ENCODE assay signal across 16 mouse cellular contexts in the genomic region with DNA sequence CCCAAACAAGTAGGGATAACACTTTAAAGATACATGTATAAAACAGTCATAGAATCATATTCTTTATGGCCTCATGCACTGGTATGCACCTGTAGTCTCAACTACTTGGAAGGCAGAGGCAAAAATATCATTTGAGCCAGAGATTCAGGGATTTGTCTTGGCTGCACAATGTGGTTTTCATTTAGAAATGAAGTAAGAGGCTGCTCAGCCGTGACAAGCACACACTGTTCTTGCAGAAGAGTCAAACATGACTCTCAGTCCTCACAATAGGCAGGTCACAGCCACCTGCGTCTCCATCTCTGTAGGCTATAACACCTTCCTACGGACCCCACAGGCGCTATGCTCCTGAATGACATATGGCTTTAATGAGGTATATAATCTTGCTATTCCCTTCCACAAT.
"Had no signal": no experiment of that assay in that cellular context is flagged by ENCODE, and none has a peak within 500 bp of the region (broad histone marks: within the 10 kb centered on the region; RNA-seq: fewer than 3 reads in every experiment).

No protein-coding gene starts in this region.

- H3K27ac ChIP-seq: kidney, embryonic 15.5 days; limb, embryonic 12.5 days; limb, embryonic 15.5 days; liver, embryonic 14.5 days; macrophage; midbrain, embryonic 12.5 days; midbrain, embryonic 15.5 days; neural tube, embryonic 12.5 days; neural tube, embryonic 15.5 days had no signal

- ATAC-seq: liver, postnatal 0 days; lung, postnatal 0 days; midbrain, embryonic 15.5 days had no signal

- H3K4me3 ChIP-seq: kidney, embryonic 15.5 days; limb, embryonic 12.5 days; limb, embryonic 15.5 days; midbrain, embryonic 12.5 days; midbrain, embryonic 15.5 days; neural tube, embryonic 12.5 days; neural tube, embryonic 15.5 days had no signal

- DNase-seq: kidney, adult 18-20 months; kidney, postnatal 25 days; left cerebral cortex, postnatal 4 days; liver, postnatal 0 days; lung, embryonic 14.5 days; thymus, postnatal 25 days had no signal

- H3K27me3 ChIP-seq: kidney, embryonic 15.5 days; limb, embryonic 12.5 days; limb, embryonic 15.5 days; midbrain, embryonic 15.5 days; neural tube, embryonic 12.5 days; neural tube, embryonic 15.5 days had no signal

- H3K4me1 ChIP-seq: kidney, embryonic 15.5 days; limb, embryonic 12.5 days; limb, embryonic 15.5 days; midbrain, embryonic 12.5 days; midbrain, embryonic 15.5 days; neural tube, embryonic 12.5 days; neural tube, embryonic 15.5 days had no signal

- H3K36me3 ChIP-seq: kidney, embryonic 15.5 days; limb, embryonic 12.5 days; limb, embryonic 15.5 days; midbrain, embryonic 12.5 days; midbrain, embryonic 15.5 days; neural tube, embryonic 12.5 days; neural tube, embryonic 15.5 days had no signal
